Mouse (Mus musculus) retina, adult 2 months (tissue): ENCODE measurements around the gene Thpo.

Experiments
- DNase-seq: peaks from one replicate; pipeline ENCODE4 v3.0.0-alpha.2; 2012; ENCODE audit warnings: low read depth, low spot score

Gene Thpo

DNA sequence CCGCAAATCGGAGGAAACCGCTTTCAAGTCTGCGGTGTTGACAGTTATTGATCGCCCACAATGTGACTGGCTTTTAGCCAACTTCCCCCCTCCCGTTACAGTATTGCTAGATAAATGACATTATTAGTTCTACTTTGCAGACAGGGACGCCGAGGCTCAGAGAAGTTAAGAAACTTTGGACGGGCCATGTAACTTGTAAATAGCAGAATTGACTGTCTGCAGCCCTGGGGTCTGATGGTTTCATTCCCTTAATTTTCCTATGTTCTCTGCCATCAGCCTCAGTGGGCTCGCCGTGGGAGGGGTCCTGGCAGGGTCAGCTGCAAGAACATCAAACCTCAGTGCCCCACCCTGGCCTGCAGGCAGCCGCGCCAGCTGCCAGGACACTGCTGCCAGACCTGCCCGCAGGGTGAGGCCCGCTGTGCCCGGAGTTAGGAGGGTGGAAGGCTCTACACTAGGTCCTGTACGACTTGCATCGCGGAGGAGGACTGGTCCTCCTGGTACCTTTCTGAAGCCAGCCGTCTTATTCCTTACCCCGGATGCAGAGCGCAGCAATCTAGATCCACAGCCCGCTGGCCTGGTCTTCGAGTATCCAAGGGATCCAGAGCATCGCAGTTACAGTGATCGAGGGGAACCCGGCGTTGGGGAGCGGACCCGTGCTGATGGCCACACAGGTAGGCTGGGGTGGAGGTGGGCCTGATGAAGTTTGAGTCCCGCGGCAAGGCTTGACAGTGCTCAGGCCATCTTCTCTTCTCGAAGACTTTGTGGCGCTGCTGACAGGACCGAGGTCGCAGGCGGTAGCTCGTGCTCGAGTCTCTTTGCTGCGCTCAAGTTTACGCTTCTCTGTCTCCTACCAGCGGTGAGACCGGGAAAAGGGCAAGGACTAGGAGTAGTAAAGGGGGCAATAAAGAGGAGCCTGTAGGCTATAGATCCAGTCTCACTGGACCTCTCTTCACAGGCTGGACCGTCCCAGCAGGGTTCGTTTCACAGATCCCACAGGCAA is at the start of gene Thpo:
TSS of gene Thpo (minus strand) at position 781 of the 1,000 bp plus-strand sequence.
- DNase-seq, result no peak

DNA sequence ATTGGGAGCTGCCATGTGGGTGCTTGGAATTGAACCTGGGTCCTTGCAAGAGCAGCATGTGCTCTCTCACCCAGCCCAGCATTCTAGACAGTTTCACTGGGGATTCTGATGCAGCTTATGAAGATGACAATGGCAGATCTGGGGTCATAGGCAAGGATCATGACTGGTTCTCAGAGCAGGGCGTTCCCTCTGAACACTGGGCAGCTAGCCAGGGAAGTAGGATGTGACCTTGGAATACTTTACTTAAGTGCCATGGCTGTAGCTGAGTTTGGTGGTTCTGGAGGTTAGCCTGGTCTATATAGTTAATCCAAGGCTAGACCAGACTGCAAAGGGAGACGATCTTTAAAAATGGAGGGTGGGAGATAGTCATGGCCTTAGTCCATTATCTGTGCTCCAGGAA is 49.6 kb upstream of the Thpo start:
- no peak for DNase-seq

DNA sequence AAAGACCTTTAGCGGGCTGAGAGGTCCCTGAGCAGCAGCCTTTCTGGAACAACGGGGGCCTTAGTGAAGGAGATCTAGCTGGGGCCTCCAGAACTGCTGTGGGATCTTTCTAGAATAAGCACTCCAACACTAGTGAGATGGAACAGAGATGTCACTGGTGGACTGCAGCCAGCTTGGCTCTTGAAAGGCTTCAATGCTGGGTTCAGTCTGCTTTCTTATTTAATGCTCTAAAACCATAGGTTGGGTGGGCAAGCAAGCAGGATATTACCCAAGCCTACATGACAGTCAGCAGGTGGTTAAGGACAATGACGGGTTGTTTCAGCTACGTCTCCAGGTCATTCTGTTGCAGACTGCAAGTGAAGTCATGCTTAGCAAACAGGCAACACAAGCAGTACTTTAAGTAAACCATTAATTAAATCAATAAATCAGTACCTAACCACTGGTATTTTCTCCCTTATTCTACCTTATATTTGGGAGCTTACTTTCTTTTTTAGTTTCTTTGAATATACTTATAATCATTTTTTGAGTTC is 46.9 kb upstream of the Thpo start:
- no peak for DNase-seq

DNA sequence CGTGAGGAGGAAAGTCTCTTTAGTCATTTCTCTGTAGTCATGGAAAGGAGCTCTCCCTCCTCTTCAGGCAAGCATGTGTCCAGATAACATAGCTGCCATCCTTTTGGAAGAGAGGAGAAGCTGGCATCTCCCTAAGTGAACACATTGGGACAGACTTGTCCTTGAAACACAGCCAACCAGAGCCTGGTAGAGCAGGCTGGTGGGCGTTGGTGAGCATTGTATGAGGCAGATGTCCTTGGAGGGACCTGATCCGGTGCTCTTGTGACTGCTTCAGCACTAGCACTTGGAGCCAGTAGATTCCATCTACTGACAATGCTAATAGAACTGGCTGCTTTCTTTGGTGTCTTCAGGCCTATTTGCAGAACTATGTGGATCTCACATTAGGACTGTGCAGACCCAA is 45.5 kb upstream of the Thpo start:
- no peak for DNase-seq

DNA sequence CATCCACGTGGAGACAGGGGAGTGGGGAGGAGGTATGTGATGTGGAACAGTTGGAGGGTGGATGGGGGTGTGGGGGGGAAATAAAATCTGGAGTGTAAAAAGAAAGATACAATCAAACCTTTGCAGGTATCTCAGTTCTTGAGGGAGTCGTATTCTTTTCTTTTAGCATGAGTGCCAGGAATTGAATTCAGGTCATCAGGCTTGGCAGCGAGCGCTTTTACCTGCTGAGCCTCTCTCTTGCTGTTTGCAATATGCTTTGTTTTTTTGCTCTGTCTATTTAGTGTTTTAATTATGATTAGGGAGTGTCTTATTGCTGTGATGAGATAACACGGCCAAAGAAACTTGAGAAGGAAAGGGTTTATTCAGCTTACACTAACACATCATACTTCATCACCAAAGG is 40.7 kb upstream of the Thpo start:
- DNase-seq, result no peak

DNA sequence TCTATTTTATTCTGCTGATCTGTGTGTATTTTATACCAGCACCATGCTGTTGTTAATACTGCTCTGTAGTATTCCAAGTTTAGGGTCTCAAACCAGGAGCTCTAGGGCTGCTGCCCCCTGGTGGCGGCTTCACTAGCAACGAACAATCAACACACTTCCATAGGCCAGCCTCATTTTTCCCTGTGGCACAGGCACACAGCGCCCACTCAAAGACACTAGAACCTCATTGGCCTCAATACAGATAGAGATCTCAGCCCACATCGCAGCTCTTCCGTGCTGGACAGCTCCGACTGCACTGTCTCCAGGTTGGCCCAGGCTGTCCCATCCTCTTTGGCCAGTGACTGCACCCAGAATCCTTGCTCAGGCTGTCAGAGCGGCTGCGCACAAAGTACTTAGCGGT is 30.9 kb upstream of the Thpo start:
- peak; percentile 8 for DNase-seq

DNA sequence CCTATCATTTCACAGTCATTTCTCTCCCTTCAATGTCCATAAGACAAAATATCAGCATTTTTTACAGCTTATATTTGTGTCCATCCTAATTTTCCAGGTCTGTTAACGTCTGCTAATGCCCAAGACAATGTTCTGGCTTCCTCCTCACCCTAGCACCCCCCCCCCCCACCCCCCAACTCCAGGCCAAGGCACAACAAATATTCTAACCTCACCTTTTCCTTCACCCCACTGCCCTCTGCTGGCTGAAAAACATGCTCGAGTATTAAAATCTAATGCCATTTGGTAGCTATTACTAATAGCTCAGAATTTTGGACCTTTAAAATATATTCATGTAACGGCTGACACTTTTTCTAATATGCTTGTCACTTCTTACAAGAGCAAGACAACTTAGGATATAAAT is 27.4 kb upstream of the Thpo start:
- peak; percentile 9 for DNase-seq

DNA sequence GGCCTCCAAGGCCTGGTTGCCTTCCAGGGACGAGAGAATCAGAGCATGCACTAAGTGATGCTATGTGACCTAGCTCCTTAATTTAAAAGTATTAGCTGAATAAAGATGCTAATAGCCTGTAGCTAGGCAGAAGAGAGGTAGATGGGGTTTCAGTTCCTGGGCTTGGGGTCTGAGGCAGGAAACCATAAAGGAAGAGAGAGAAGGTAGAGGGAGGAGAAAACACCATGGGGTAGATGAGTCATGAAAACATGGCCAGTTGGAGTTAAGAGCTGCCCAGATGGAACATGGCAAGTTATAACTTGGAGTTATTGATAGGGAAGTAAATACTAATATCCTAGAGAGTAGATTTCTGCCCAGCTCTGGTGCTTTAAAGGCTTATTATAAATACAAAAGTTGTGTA is 23.1 kb upstream of the Thpo start:
- DNase-seq, result no peak

DNA sequence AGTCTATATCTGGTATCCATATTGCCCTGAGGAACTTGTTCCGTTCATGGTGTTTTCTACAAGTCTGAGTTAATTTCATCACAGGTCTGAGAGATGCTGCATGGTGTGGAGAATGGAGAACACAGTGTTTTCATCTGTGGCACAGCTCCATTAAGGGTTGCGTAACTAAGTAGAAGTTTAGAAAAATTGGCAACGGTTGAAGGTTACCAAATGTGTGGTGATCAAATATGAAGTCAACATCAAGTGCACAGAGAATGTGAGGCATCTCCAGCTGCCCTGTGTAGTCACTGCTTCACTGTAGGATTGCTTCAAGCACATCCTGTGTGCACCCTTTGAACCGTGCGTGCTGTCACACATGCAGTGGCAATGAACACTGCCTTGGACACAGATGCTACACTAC is 21.7 kb upstream of the Thpo start:
- no peak for DNase-seq

DNA sequence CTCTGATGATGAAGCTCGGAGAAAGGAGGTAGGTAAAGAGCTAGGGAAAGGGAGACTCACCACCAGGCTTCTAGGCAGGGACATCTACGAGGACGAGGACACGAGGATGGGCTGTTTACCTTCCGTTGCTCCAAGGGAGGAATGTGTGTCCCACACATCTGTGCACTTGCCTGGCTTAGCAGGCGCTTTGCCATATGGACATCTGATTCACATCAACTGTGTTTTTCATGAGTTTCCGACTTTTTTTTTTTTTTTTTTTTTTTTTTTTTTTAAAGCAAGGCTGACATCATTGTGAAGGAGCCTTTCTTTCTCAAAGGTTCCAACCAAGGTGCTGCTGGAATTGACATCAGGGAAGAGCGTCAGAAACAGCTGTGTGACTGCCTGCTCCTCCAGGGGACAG is 16.2 kb upstream of the Thpo start:
- no peak for DNase-seq

DNA sequence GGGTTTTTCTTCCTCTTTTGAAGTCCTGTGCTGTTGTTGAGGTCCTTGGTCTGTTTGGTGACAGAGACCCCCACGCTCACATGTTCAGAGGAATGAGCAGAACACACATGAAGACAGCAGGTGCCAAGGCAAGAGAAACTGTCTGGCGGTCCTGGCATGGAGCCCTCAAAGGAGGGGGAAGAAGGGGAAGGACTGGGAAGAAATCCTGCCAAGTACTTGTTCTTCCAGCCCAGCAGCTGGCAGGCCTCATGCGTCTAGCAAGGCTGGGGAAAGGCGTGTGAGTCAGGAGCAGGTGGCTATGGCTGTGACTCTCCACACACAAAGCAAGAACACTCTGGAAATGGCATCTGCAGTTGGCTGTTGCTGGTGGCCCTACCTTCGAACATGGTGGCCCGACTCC is 12.3 kb upstream of the Thpo start:
- no peak for DNase-seq

DNA sequence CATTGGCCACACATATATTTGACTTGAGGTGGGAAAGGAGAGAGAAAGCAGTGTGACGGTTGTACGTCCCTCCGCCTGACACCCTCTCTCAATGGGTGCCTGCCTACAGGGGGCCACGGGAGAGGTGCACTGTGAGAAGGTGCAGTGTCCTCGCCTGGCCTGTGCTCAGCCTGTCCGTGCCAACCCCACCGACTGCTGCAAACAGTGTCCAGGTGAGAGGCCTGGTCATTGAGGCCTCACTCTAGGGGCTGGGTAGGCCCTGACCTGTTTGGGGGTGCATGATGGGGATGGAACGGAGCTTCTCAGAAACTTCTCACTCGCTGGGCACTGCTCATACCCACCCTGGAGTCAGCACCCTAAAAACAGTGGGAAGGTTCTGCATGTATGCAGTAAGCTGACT is 5.5 kb upstream of the Thpo start:
- no peak for DNase-seq

DNA sequence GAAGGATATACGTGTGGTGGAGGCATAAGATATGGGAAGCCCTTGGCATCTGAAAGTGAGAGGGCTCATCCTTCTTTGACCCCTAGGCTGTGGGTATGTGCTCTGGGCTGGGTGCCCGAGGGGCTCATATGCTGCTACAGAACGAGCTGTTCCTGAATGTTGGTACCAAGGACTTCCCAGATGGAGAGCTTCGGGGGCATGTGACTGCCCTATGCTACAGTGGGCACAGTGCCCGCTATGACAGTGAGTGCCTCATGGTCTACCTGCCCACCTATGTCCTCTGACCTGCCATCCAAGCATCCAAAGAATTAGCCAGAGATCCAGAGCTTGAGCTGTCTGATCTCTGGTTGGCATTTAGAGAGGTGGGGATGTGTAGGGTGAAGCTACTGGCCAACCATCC is 2.5 kb upstream of the Thpo start:
- no peak for DNase-seq

DNA sequence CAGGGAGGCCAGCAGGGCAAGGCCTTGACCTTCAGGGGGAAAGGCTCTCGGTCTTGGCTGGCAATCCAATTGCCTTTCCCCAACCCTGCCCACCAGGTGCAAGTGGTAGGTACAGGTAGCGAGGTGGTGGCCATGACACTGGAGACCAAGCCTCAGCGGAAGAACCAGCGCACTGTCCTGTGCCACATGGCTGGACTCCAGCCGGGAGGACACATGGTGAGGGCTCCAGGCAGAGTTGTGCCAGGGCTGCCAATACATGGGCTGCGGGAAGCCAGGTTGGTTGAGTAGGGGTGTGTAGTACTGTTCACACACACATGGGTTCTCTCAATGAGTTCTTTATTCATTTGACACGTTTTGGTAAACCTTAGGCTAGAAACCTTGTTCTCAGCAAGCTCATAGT is 1.9 kb upstream of the Thpo start:
- DNase-seq, result no peak

DNA sequence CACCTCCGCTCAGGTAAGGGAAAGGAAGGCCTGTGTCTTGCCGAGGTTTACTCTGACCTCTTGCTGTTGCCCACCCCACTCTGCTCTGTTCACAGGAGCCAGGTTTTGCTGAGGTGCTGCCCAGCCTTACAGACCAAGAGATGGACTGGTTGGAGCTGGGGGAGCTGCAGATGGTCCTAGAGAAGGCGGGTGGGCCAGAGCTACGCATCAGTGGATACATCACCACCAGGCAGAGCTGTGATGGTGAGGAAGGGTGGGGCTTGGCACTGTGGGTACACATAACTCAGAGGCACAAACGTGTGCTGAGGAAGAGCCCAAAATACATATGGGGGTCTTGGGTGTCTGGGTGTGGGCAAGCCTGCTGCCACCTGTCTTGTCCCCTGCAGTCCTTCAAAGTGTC is 1.3 kb upstream of the Thpo start:
- no peak for DNase-seq

DNA sequence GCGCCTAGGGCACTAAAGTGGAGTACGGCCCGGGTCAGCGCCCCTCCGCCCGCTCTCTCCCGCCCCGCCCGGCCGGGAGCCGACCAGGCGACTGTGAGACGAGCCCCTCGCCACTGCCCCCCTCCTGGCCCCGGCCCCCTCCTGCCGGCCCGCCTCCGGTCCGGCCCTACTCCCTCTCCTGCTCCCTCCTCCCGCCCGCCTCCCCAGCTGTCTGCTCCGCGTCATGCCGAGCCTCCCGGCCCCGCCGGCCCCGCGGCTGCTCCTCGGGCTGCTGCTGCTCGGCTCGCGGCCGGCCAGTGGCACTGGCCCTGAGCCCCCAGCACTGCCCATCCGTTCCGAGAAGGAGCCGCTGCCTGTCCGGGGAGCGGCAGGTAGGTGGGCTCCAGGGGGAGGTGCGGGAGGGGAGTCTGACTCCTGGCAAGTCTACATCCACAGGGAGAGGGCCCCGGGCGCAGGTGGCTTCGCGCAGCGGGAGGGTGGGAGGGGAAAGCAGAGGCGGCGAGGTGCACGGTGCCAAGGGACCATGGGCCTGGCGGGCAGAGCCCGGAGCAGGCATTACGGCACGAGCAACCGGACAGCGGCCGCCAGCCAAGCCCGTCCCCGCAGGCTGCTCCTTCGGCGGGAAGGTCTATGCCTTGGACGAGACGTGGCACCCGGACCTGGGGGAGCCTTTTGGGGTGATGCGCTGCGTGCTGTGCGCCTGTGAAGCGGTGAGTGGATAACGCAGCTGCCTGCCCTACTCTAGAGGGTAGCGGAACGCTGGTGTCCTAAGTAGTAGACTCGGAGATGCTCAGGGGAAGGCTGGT is 1.2 kb downstream of the Thpo start, which contains the start of gene Chrd:
TSS of gene Chrd (plus strand) at position 203 of the 806 bp plus-strand sequence.
- DNase-seq, result no peak

DNA sequence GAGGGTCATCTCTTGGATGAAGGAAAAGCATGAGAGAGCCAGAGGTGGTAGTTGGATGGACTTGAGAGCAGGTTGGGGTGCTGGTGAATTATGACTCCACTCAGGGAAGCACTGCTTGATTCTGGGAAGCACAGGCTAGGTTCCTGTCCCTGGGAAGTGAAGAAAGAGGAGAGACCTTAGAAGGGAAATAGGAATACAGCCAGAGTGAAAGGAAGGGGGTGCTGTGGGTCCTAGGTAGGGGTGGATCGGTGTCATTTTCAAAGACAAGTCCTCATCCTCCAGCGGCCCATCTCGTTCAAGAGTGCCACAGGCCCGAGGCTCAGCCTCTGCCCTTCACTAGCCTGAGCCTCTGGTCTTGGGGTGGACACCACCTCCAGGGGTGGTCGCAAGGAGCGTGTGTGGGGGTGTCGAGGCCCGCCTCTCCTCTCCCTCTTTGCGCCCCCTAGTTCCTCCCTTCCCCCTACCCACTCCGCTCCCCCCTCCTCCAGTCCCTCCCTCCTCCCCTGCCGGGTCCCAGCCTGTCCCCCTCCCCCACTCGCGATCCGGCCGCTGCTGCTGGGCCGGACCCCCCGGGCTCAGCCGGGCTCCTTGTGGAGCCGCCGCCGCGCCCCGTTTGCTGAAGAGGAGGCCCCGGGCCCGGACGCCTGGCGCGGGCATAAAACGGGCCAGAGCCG is 1.9 kb downstream of the Thpo start:
- no peak for DNase-seq

DNA sequence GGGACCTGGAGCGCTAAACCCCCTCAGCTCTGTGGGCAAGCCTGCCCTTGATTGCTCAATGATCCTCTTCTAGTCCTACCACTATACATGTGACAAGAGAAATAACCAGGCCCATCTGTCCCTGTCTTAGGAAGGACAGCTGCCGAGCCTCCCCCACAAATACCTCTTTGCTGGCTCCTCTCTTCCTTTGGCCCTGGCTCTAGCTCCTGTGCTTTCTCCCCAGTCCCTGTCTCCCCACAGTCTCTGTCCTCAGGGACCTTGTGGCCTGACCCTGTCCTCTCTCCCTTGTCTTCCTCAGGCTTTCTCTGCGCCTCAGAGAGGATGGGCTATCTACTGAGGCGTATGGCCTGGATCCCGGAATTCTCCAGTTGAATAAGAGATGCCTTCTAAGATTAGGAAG is 2.6 kb downstream of the Thpo start:
- DNase-seq, result no peak

DNA sequence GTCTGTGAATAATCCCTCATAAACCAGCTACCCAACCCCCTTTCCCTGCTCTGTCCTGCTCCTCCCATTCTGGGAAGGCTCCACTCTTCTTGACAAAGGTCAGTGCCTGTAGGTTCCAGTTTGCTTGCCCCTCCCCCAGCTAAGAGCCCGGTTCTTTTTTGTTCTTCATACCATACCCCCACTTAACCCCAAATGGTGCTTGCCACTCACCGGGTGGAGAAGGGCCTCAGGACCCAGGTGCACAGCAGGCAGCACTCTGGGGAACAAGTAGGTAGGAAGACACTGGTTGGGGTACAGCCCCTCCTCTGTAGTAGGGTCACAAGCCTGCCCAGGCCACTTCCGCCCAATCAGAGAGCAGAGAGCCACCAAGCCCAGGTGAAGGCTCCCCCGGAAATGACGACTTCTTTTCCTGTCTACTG is 4.0 kb downstream of the Thpo start:
- DNase-seq, result no peak

DNA sequence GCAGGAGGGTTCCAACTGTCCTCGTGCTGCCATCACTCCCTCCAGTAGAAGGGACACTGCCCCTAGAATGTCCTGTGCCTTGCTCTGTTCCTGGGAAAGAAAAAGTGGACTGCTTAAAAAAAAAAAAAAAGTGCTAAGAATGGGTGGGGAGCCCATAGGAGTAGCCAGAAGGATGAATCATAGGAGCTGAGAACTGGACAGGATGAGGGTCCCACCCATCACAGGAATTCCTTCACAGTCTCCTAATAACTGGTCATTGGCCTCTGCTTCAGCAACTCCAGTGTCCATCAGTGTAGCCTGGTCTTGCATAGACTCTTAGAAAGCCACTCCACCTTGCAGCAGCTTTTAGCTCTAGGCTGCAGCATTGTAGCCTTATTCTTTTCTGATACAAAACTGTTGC is 7.9 kb downstream of the Thpo start:
- DNase-seq, result no peak

DNA sequence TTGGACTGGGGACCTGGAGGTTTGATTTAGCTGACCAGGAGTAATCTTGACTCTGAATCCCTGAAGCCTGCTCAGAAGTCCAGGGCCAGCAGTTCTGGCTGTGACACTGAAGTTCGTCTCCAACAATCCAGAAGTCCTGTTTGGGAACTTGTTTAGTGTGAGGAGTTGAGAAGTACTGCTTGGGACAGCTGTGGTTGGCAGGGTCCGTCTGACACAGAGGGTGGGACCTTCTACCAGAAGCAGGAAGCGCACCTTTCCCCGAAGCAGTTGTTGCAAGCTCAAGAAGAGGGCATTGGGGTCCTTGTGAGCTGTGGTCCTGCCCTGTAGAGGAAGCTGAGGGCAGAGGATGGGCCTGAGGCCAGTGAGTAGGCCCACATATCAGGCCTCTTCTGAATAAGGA is 8.6 kb downstream of the Thpo start:
- DNase-seq, result no peak

DNA sequence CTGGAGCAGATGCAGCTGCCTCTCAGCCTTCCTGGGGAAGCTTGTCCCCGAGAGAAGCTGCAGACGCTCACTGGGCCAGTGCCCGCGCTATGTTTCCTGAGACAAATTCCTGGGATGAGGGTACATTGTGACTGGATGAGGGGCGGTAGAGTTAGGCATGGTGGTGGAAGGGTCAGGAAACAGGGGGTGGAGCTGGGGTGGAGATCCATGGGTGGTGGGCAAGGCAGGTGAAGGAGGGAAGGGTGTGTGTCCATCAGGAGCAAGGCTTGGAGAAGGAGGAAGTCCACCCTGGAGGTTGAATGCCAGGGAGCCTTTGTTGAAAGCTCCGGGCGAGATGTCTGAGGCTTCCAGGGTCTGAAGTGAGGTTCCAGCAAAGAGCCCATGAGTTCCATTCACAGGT is 9.0 kb downstream of the Thpo start:
- DNase-seq, result no peak
